Mouse (Mus musculus) cerebellum, adult 9-10 months (tissue): ENCODE data around the gene Cd55b.
A peak's percentile ranks its signal among the peaks of the same experiment; 100 is the strongest.
"Not testable (repeated sequence)": the region's sequence is repeated elsewhere in the genome, so short reads cannot be mapped to it uniquely, and the experiment has no call there.

Experiments used
- DNase-seq: peaks from one replicate; pipeline ENCODE4 v3.0.0; 2022

Cd55b gene

GRCm38 (mm10) chr1:130422664-130423111 lies at the start of gene Cd55b:
Gene Cd55b, minus strand, starts transcription at chr1:130423009.
- DNase-seq, result peak; percentile 4

DNA sequence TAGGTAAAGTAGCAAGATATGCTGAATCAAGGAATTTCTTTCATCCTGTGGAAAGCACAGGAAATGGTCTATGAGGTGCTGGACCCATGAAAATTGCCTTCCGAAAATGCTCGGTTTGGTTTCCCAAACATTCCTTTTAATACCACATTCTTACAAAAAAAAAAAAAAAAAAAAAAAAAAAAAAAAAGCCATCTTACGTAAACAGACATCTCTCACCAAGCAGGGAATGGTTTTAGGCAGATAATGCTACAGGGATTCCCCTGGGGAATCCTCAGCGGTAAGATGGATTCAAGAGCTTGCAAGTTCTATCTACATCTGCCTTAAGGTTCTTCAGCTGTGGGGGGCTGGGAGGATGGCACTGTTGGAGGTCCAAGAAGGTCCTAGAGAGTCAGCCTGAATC lies 47.3 kb upstream of the Cd55b start:
- no peak for DNase-seq

- DNase-seq, result no peak
These were observed 44.6 kb upstream of the Cd55b start for GRCm38 (mm10) chr1:130467453-130467852.

DNA sequence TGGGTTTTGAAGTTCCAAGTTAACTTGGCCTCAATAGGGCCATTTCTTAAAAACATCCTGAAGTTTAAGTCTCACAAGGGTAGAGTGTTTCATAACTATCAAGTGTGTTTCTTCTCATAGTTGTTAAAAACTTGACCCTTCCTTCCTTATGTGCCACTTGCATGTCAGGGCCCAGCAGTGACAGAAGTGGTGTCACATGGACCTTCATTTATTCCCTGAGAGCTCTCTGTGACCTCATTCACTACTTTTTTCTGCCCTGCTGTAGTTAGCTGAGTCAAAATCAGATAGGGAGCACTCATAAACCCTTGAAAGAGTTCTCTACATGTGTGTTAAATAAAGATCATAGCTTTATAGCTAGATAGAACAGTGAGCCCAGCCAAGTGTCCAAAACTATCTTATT lies 41.4 kb upstream of the Cd55b start:
- no peak for DNase-seq

DNA sequence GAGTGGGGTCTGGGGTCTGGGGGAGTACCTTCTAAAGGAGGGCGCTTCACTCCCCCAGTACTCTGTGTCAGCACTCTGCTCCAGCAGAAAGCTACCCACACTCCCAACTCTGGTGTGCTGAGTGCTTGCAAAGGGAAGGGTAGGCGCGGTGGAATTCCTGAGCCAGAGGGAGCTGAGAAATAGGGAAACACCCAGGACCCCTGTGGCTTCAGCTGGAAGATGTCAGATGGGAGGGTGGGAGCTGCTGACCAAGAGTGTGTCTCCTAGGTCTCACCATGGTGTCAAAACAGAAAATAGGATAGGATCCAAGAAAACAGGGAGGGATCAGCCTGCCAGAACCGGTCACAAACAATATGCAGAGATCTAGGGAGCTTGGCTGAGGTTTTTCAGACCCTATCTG lies 40.1 kb upstream of the Cd55b start:
- DNase-seq, result peak; percentile 3

- DNase-seq, result peak; percentile 63
These were observed 39.5 kb upstream of the Cd55b start, which contains the start of gene Cd55 for GRCm38 (mm10) chr1:130462084-130462861. Gene Cd55, minus strand, starts transcription at chr1:130462744.

DNA sequence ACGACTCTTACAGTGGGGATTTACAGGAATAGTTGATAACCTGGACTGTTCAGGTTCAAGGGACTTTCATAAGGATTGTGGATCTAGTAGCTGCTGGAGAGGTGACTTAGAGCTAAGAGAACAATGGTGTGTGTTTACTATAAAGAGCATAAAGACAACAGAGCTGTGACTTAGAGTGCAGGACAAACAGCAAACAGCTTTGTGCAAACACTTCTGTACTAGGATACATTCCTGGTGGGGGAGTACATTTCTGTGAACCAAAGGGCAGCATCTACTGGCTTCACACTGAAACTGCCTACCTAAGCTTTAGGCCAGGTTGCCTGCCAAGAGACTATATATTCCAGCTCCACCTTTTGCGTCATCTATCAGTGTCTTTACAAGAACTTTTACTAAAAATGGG lies 32.3 kb upstream of the Cd55b start:
- DNase-seq, result no peak

- DNase-seq, result not testable (repeated sequence)
These were observed 20.1 kb upstream of the Cd55b start for GRCm38 (mm10) chr1:130442930-130443329.

- DNase-seq, result no peak
These were observed 8.1 kb upstream of the Cd55b start for GRCm38 (mm10) chr1:130430920-130431319.

GRCm38 (mm10) chr1:130428667-130429066 lies 5.9 kb upstream of the Cd55b start:
- not testable (repeated sequence) for DNase-seq

- not testable (repeated sequence) for DNase-seq
These were observed 4.5 kb upstream of the Cd55b start for GRCm38 (mm10) chr1:130427175-130427853.

GRCm38 (mm10) chr1:130422033-130422432 lies 776 bp downstream of the Cd55b start:
- DNase-seq, result not testable (repeated sequence)

DNA sequence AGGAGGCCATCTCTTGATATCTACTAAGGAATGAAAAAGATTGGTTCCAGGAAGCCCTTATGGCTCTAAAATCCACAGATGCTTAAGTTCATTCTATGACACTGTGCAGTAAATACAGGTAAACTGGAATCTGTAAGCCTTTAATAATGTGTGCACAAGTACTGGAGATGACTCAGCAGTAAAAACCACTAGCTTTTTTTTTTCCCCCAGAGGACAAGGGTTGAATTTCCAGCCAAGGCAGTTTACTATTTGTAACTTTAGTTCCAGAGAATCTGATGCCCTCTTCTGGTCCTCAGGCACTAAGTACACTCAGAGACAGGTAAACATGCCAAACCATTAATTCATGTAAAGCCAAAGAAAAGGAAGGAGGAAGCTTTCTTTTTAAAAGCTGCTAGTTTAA lies 25.7 kb downstream of the Cd55b start:
- not testable (repeated sequence) for DNase-seq

- DNase-seq, result not testable (repeated sequence)
These were observed 35.5 kb downstream of the Cd55b start for GRCm38 (mm10) chr1:130387282-130387681.

- DNase-seq, result no peak
These were observed 44.9 kb downstream of the Cd55b start for GRCm38 (mm10) chr1:130377726-130378429.

DNA sequence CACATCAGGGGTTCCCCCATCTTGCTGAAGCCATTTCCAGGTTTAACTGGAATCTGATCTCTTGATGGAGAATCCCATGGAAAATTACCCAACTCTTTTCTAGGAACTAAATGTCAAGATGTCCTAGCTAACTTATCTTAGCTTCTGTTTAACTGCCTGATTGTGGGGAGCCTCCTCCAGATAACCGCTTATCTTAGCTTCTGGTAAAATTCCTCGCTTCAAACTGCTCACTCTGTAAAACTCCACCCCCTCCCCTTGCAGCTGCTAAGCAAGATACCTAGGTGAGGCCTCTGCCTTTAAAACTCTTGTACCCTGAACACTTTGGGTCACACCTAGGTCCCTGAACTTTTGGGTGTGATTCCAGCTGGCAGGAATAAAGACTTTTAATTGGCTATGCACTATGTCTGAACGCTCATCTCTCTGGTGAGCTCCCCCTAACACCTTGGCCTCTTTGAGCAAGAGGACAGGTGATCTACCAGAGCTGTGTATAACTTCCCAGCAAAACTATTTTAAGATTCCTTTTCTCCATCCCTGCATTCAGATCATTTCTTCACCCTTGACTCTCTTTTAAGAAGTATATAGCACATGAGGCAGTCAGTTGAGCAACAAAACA lies 48.5 kb downstream of the Cd55b start:
- DNase-seq, result no peak

DNA sequence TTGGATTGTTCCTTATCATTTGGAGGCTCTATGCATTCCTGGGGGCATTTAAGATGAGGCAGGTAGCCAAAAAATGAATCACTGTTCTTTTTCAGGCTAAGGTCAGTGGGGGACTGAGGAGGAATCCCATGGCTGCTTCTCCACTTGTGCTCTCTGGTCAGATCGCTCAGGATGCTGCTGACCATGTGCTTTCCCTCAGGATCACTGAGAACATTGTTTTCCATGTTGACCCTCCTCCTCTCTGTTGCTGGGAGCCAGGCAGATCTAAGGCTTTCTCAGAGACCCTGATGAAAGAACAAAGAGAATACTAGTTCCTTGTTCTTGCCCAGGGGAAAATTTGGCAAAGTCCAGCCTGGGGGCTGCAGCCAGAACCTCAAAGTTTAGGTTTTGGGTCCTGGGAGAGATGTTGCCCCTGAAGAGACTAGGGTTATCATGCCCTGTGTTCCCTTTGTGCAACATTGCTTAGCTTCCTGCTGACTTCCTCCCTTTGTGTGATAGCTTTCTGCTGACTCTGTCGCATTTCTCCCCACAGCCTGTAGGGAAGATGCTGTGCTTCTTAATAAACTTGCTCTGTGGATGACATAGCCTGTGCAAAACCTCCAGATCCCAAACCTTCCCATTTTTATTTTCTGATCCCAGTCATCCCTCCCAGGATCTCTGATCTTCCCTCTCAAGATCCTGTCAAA lies 49.3 kb downstream of the Cd55b start:
- no peak for DNase-seq

GRCm38 (mm10) chr1:130371895-130372528 lies 50.8 kb downstream of the Cd55b start:
- DNase-seq, result peak; percentile 45

- no peak for DNase-seq
These were observed 51.5 kb downstream of the Cd55b start for GRCm38 (mm10) chr1:130371291-130371690.

- peak; percentile 30 for DNase-seq
These were observed 72.7 kb downstream of the Cd55b start for GRCm38 (mm10) chr1:130350077-130350635.

- no peak for DNase-seq
These were observed 80.4 kb downstream of the Cd55b start for GRCm38 (mm10) chr1:130342429-130342828.
